Mouse (Mus musculus) heart, adult 2 months (tissue): Measurements from ENCODE around the gene Cyp1b1. TPM values are rescaled to one million over a fixed set of nuclear protein-coding genes. Genes with fewer than 3 reads are reported as not detected.
A peak's percentile ranks its signal among the peaks of the same experiment; 100 is the strongest.

ENCODE experiments used
- DNase-seq, 2 experiments: peaks; one replicate each; pipeline ENCODE4 v3.0.0; 2021
- H3K27ac ChIP-seq: fragments of 200-600 bp; 2 replicates; pipeline ENCODE4 v1.8.1; 2022
- H3K27me3 ChIP-seq: fragments of 200-500 bp; 2 replicates; pipeline ENCODE4 v1.6.1; 2012; ENCODE audit warnings: mild to moderate bottlenecking, low read length, inconsistent platforms, mixed read lengths; ENCODE audit not compliant: control insufficient read depth, insufficient read depth
- H3K36me3 ChIP-seq: fragments of 200-500 bp; 2 replicates; pipeline ENCODE4 v1.6.1; 2012; ENCODE audit warnings: low read length, inconsistent platforms; ENCODE audit not compliant: control insufficient read depth, insufficient read depth
- H3K4me1 ChIP-seq: fragments of 200-500 bp; 2 replicates; pipeline ENCODE4 v1.6.1; 2011; ENCODE audit warnings: low read length; ENCODE audit not compliant: control insufficient read depth, insufficient read depth
- H3K4me3 ChIP-seq: fragments of 200-600 bp; 2 replicates; pipeline ENCODE4 v1.8.1; 2022
- H3K79me2 ChIP-seq: fragments of 200-500 bp; replicated peaks from 2 replicates; pipeline ENCODE4 v1.6.1; 2012; ENCODE audit warnings: mild to moderate bottlenecking, inconsistent platforms, low read length, moderate library complexity, mixed read lengths; ENCODE audit not compliant: control insufficient read depth, insufficient read depth
- H3K9ac ChIP-seq: fragments of 200-500 bp; 2 replicates; pipeline ENCODE4 v1.6.1; 2012; ENCODE audit warnings: low read depth, mild to moderate bottlenecking, control low read depth, inconsistent platforms, low read length, mixed read lengths
- CTCF ChIP-seq: fragments of 200-600 bp; IDR thresholded peaks from 2 replicates; pipeline ENCODE4 v1.8.1; 2022; ENCODE audit warnings: antibody characterized with exemption, mild to moderate bottlenecking, moderate library complexity
- EP300 ChIP-seq: fragments of 200-500 bp; IDR thresholded peaks from 2 replicates; pipeline ENCODE4 v1.6.1; 2011; ENCODE audit warnings: low read depth, low read length, control low read depth; ENCODE audit not compliant: insufficient read depth
- POLR2A ChIP-seq: fragments of 200-500 bp; IDR thresholded peaks from 2 replicates; pipeline ENCODE4 v1.6.1; 2011; ENCODE audit warnings: mild to moderate bottlenecking, low read depth, low read length, control low read depth; ENCODE audit not compliant: insufficient read depth
- WGBS: fragments of 180-500 bp; shearing (Covaris S2); methylation state at CpG from one replicate; pipeline ENCODE4 v1.1.7; 2018; 5-methylcytosine and 5-hydroxymethylcytosine counted together
- intact Hi-C: fragments of 180-260 bp; cut with DNase I; formaldehyde crosslinking; loops from one replicate; pipeline ENCODE4 v1.15.1; 2025
- polyA plus RNA-seq: library from polyadenylated mRNA; depleted of rRNA; stranded (reverse); fragments of >200 nt; gene quantifications from 2 replicates; pipeline ENCODE4 v1.2.3, GENCODE M21; 2012
- total RNA-seq, 2 experiments: library from RNA; stranded (reverse); gene quantifications; 2 replicates each; pipeline ENCODE4 v1.2.3; 2021

Gene Cyp1b1
- total and polyA plus RNA-seq, 3 experiments, result 4.6 to 5.9 (median 5.1) TPM

DNA sequence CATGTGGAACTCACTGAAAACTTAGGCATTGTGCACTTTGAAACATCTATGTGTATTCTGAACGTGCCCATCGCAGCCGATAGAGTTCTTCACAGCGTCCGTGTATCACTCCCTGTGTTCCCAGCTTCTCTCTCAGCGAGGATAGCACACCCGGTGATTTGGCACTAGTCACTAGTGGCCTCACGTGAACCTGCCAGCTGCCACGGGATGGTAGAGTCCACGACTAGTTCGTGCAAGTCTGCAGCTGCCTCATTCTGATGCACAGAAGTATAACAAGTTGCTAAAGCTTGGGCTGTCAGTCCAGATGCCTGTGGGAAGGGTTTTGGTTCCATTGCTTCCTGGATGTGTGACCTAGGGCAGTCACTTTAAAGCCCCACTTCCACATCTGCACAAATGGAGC, 32.1 kb upstream of the Cyp1b1 start:
- intact Hi-C loops, result no loop called here
- Histone ChIP-seq H3K79me2 (no peaks in the 10 kb centered on the region), H3K36me3 (no peaks in the 10 kb centered on the region), H3K9ac (no peak overlapping the region), H3K27ac (no peak overlapping the region), H3K27me3 (no peaks in the 10 kb centered on the region), H3K4me3 (no peak overlapping the region), H3K4me1 (peaks cover 2% of the 10 kb centered on the region; the same call in 1 of the 2 replicates)
- no peak for TF ChIP-seq POLR2A
- no peak for TF ChIP-seq EP300
- TF ChIP-seq CTCF, result no peak
- WGBS, result 70% methylated on average over 11 of the region's 11 CpGs
- no peak for DNase-seq

- intact Hi-C loops, result no loop called here
- H3K27ac ChIP-seq, result no peak overlapping the region
- no peaks in the 10 kb centered on the region for H3K79me2 ChIP-seq
- no peak overlapping the region for H3K4me3 ChIP-seq
- no peaks in the 10 kb centered on the region for H3K27me3 ChIP-seq
- no peak for TF ChIP-seq EP300
- no peak for TF ChIP-seq POLR2A
- TF ChIP-seq CTCF, result no peak
- peak in 1 of 2 experiments; percentile 35 for DNase-seq
- H3K9ac ChIP-seq, result no peak overlapping the region
- no peaks in the 10 kb centered on the region for H3K36me3 ChIP-seq
- 39% methylated on average over 3 of the region's 3 CpGs for whole genome bisulfite sequencing
- peaks cover 2% of the 10 kb centered on the region; the same call in 1 of the 2 replicates for H3K4me1 ChIP-seq
These were observed 31.3 kb upstream of the Cyp1b1 start for GRCm38 (mm10) chr17:79746146-79746591.

DNA sequence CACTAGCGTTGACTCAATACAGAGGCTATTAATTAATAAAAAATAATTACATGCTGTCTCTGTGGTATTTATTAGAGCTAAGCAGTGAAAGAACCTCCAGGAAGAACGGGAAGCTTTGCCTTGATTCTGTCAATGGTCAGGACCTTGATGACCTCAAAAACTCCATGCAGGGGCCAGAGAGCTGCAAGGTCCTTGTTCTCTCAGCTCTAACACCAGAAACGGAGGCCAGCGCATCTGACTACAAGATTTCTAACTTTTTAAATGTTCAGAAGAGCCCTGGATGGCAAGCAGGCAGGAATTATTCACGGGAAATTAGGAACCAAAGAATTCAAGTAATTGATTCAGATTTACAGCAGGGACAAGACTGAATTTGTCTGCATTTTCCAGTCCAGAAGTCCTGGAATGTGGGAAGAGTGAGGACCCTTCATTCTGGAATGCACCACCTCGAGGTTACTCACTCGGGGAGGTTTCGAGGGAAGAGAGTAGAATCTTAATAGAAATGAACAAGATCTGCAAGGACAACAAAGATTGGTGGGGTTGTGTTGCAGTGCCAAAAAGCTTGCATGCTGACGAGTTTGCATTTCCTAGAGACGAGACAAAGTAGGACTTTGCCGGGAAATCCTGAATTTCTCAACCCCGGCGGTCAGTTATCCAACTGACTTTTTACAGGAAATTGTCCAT, 30.3 kb upstream of the Cyp1b1 start:
- H3K27ac ChIP-seq, result no peak overlapping the region
- H3K4me1 ChIP-seq, result peaks cover 2% of the 10 kb centered on the region; the same call in 1 of the 2 replicates
- DNase-seq, result no peak
- H3K9ac ChIP-seq, result no peak overlapping the region
- H3K36me3 ChIP-seq, result no peaks in the 10 kb centered on the region
- H3K27me3 ChIP-seq, result no peaks in the 10 kb centered on the region
- intact Hi-C loops, result no loop called here
- no peaks in the 10 kb centered on the region for H3K79me2 ChIP-seq
- TF ChIP-seq POLR2A (no peak), EP300 (no peak)
- H3K4me3 ChIP-seq, result no peak overlapping the region
- 66% methylated on average over 13 of the region's 13 CpGs for WGBS

DNA sequence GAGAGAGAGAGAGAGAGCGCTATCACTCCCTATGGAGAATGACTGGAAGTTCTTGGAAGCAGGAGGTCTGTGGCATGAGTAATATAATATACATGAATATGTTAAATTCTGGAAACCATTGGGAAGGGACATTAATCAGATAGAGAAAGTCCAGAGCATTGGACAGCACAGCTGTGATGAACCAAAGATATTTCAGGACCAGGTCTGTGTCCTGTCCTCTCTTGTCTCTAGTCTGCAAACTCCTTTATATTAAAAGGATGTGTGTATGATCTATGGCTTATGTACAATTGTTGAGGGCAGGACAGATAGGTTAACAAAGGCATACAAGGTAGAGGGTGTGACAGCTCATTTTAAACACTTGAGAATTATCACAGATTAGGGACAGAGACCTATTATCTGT, 28.6 kb upstream of the Cyp1b1 start:
- WGBS, result 100% methylated on average over 1 of the region's 1 CpGs
- H3K36me3 ChIP-seq, result no peaks in the 10 kb centered on the region
- DNase-seq, result no peak
- H3K27me3 ChIP-seq, result no peaks in the 10 kb centered on the region
- H3K4me1 ChIP-seq, result peaks cover 2% of the 10 kb centered on the region; the same call in 1 of the 2 replicates
- intact Hi-C loops, result no loop called here
- no peaks in the 10 kb centered on the region for H3K79me2 ChIP-seq
- no peak overlapping the region for H3K4me3 ChIP-seq
- no peak overlapping the region for H3K9ac ChIP-seq
- TF ChIP-seq EP300, result no peak
- no peak for TF ChIP-seq CTCF
- TF ChIP-seq POLR2A, result no peak
- no peak overlapping the region for H3K27ac ChIP-seq

DNA sequence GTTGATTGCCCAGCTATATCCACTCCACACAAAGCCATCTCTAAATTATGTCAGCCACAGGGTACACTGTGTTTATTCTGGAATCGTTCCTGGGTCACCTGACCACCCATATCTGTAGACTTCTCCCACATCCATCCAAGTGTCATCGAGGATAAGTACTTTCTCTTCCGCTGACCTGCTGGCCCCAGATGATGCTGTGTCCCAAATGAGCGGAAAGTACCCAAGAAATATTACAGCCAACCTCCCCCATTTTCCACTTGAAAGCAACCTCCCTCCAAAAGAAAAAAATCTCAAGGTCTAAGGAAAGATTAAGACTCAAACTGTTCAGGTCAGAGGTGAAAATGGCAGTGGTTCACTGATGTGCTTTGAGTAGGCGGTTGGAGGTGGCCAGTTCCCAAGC, 27.8 kb upstream of the Cyp1b1 start:
- Histone ChIP-seq H3K27ac (no peak overlapping the region), H3K27me3 (no peaks in the 10 kb centered on the region), H3K36me3 (no peaks in the 10 kb centered on the region), H3K9ac (no peak overlapping the region), H3K4me1 (peaks cover 3% of the 10 kb centered on the region; the same call in 1 of the 2 replicates), H3K79me2 (no peaks in the 10 kb centered on the region), H3K4me3 (no peak overlapping the region)
- TF ChIP-seq POLR2A (no peak), EP300 (no peak), CTCF (no peak)
- intact Hi-C loops, result no loop called here
- DNase-seq, result no peak
- WGBS, result 60% methylated on average over 5 of the region's 5 CpGs

GRCm38 (mm10) chr17:79738847-79739498, 24.1 kb upstream of the Cyp1b1 start:
- DNase-seq, result no peak
- WGBS, result 76% methylated on average over 5 of the region's 5 CpGs
- Histone ChIP-seq H3K4me1 (peaks cover 6% of the 10 kb centered on the region), H3K4me3 (no peak overlapping the region), H3K79me2 (no peaks in the 10 kb centered on the region), H3K27ac (no peak overlapping the region), H3K9ac (no peak overlapping the region), H3K27me3 (no peaks in the 10 kb centered on the region; the same call in 1 of the 2 replicates), H3K36me3 (no peaks in the 10 kb centered on the region)
- intact Hi-C loops, result no loop called here
- TF ChIP-seq POLR2A (no peak), CTCF (no peak), EP300 (no peak)
